Mouse (Mus musculus): ENCODE data around the gene Asb2. TPM values are rescaled to one million over a fixed set of nuclear protein-coding genes. Genes with fewer than 3 reads are reported as not detected.

The Asb2 gene
- total and polyA plus RNA-seq, 3 experiments = 3.0 to 5.3 (median 4.1) TPM

DNA sequence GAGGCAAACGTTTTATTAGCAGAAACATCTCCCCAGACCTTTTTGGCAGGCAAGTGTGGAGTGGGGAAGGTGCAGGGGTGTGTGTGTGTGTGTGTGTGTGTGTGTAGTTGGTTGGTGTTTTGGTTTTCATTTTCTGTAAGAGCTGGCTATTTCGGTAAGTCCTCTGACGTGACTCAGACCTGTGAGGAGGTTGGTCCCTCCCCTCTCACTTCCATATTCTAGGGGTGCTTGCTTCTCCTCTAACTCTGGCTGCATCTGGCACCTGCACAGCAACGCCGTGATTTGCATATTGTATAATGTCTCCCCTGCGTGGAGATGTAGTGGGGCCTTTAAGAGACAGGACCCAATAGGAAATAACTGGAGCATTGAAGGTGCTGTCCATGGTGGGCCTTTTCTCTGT is 82.8 kb downstream of the Asb2 start:
- Histone ChIP-seq H3K4me2 (ENCODE audit: insufficient read depth, low read depth, poor library complexity, severe bottlenecking) (peak overlapping the region; percentile 32), H3K9ac (ENCODE audit: insufficient read depth, low read depth) (no peak overlapping the region), H3K27me3 (replicated peaks) (no peaks in the 10 kb centered on the region), H3K79me2 (replicated peaks; ENCODE audit: control insufficient read depth, extremely low read depth, insufficient read depth, poor library complexity, severe bottlenecking) (no peaks in the 10 kb centered on the region), H3K9me3 (replicated peaks; ENCODE audit: low read length) (peaks cover 5% of the 10 kb centered on the region), H3K36me3 (replicated peaks in 1 of 2; ENCODE audit: control insufficient read depth in 1 of 2, insufficient read depth in 1 of 2, low read length in 1 of 2) (no peaks in the 10 kb centered on the region), H3K4me1 (ENCODE audit: control insufficient read depth in 1 of 2, insufficient read depth in 2 of 2) (peaks cover 18 to 35% of the 10 kb centered on the region in 2 experiments), H3K4me3 (replicated peaks in 1 of 3; ENCODE audit: low read depth in 2 of 3, low read length in 2 of 3, poor library complexity in 1 of 3) (no peak overlapping the region), H3K27ac (ENCODE audit: insufficient read depth, low read depth) (no peak overlapping the region)
- DNase-seq (ENCODE audit: extremely low read depth) = peak; percentile 88
- TF ChIP-seq JUN (IDR thresholded peaks at IDR 0.05; ENCODE audit: insufficient read depth, low read depth, low read length) (peak; percentile 59), JUND (conservative IDR thresholded peaks at IDR 0.05; ENCODE audit: low read depth, low read length) (peak; percentile 51; the same call in 1 of the 2 replicates), ETS1 (conservative IDR thresholded peaks at IDR 0.05; ENCODE audit: low read depth, low read length) (peak; percentile 71), EP300 (IDR thresholded peaks at IDR 0.05; ENCODE audit: low read length) (peak; percentile 88), GABPA (IDR thresholded peaks at IDR 0.05; ENCODE audit: insufficient replicate concordance, low read depth, low read length) (no peak), MEF2A (IDR thresholded peaks at IDR 0.05; ENCODE audit: borderline replicate concordance, low read depth, low read length) (peak; percentile 94), TBP (conservative IDR thresholded peaks at IDR 0.05; ENCODE audit: low read depth, low read length) (0 out of 2 replicates have a peak, but pooled peaks have one; percentile 9), BHLHE40 (IDR thresholded peaks at IDR 0.05; ENCODE audit: low read depth, low read length) (peak; percentile 91), POLR2AphosphoS2 (IDR thresholded peaks at IDR 0.05; ENCODE audit: low read depth, low read length) (no peak), MYC (IDR thresholded peaks at IDR 0.05; ENCODE audit: low read depth, low read length) (peak; percentile 64; the same call in 1 of the 2 replicates), IRF4 (IDR thresholded peaks at IDR 0.05; ENCODE audit: low read depth, low read length) (peak; percentile 85), MAZ (IDR thresholded peaks at IDR 0.05; ENCODE audit: low read depth, low read length) (no peak), RAD21 (IDR thresholded peaks at IDR 0.05; ENCODE audit: low read depth, low read length) (no peak), NELFE (IDR thresholded peaks at IDR 0.05; ENCODE audit: low read depth, low read length) (no peak), E2F4 (IDR thresholded peaks at IDR 0.05; ENCODE audit: insufficient replicate concordance, low read depth, low read length) (no peak)
- dilution Hi-C loops (cut with MboI; ENCODE audit: extremely low pct_ligation_motif_present, extremely low pct_unique_long_range_greater_than_20kb, low sequenced_read_pairs) = no loop called here
- in situ Hi-C loops (cut with MboI; ENCODE audit: low pct_ligation_motif_present, low pct_unique_long_range_greater_than_20kb, low sequenced_read_pairs) = no loop called here

DNA sequence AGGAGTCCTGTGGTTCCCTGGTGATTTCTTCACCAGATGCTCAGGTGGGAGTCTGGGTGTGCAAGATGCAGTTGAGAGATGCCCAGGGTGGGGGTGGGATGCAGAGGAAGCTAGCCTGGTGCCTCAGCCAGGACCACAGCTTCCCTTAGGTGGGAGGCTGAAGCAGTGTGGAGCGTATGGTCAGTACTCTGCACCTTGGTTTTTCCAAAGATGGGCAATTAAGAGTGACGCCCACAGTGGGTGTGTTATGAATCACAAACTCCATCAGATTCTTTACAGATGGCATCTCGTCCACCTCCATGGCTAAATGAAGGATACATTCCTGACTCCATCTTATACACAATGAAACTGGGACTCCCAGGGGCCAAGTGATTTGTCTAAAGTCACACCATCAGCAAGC is 83.6 kb downstream of the Asb2 start:
- no peak overlapping the region for H3K27ac ChIP-seq (ENCODE audit: insufficient read depth, low read depth)
- no peaks in the 10 kb centered on the region for H3K79me2 ChIP-seq (replicated peaks; ENCODE audit: control insufficient read depth, extremely low read depth, insufficient read depth, poor library complexity, severe bottlenecking)

More for the DNA sequence above, 83.6 kb downstream of the Asb2 start:
- H3K27me3 ChIP-seq (replicated peaks) = no peaks in the 10 kb centered on the region
- H3K4me2 ChIP-seq (ENCODE audit: insufficient read depth, low read depth, poor library complexity, severe bottlenecking) = no peak overlapping the region
- H3K9me3 ChIP-seq (replicated peaks; ENCODE audit: low read length) = no peaks in the 10 kb centered on the region
- TF ChIP-seq EP300 (IDR thresholded peaks at IDR 0.05; ENCODE audit: low read length) (no peak), TCF12 (IDR thresholded peaks at IDR 0.05; ENCODE audit: low read depth, low read length) (no peak), KAT2A (IDR thresholded peaks at IDR 0.05; ENCODE audit: insufficient replicate concordance, low read length) (no peak), NELFE (IDR thresholded peaks at IDR 0.05; ENCODE audit: low read depth, low read length) (no peak), HCFC1 (IDR thresholded peaks at IDR 0.05; ENCODE audit: low read depth, low read length) (no peak), RAD21 (IDR thresholded peaks at IDR 0.05; ENCODE audit: low read depth, low read length) (no peak), USF2 (conservative IDR thresholded peaks at IDR 0.05; ENCODE audit: low read depth, low read length) (no peak), ZC3H11A (IDR thresholded peaks at IDR 0.05; ENCODE audit: low read depth, low read length) (no peak), NRF1 (IDR thresholded peaks at IDR 0.05; ENCODE audit: low read depth, low read length) (no peak), ZNF384 (IDR thresholded peaks at IDR 0.05; ENCODE audit: low read depth, low read length) (no peak), MXI1 (IDR thresholded peaks at IDR 0.05; ENCODE audit: low read depth, low read length) (no peak), MEF2A (IDR thresholded peaks at IDR 0.05; ENCODE audit: borderline replicate concordance, low read depth, low read length) (no peak), SMC3 (IDR thresholded peaks at IDR 0.05; ENCODE audit: low read depth, low read length) (no peak), IRF4 (IDR thresholded peaks at IDR 0.05; ENCODE audit: low read depth, low read length) (no peak), ETS1 (conservative IDR thresholded peaks at IDR 0.05; ENCODE audit: low read depth, low read length) (no peak), JUN (IDR thresholded peaks at IDR 0.05; ENCODE audit: insufficient read depth, low read depth, low read length) (no peak)
- no peak overlapping the region for H3K4me3 ChIP-seq (replicated peaks in 1 of 3; ENCODE audit: low read depth in 2 of 3, low read length in 2 of 3, poor library complexity in 1 of 3)
- no peak for DNase-seq (ENCODE audit: extremely low read depth)
- H3K36me3 ChIP-seq (replicated peaks in 1 of 2; ENCODE audit: control insufficient read depth in 1 of 2, insufficient read depth in 1 of 2, low read length in 1 of 2) = no peaks in the 10 kb centered on the region
- dilution Hi-C loops (cut with MboI; ENCODE audit: extremely low pct_ligation_motif_present, extremely low pct_unique_long_range_greater_than_20kb, low sequenced_read_pairs) = no loop called here
- H3K9ac ChIP-seq (ENCODE audit: insufficient read depth, low read depth) = no peak overlapping the region
- peaks cover 19 to 39% of the 10 kb centered on the region in 2 experiments for H3K4me1 ChIP-seq (ENCODE audit: control insufficient read depth in 1 of 2, insufficient read depth in 2 of 2)
- in situ Hi-C loops (cut with MboI; ENCODE audit: low pct_ligation_motif_present, low pct_unique_long_range_greater_than_20kb, low sequenced_read_pairs) = no loop called here
